Mouse (Mus musculus): Measurements from ENCODE around the gene Gas7. TPM values are rescaled to one million over a fixed set of nuclear protein-coding genes. Genes with fewer than 3 reads are reported as not detected.

Gas7 gene
- polyA plus RNA-seq, 1 experiment from 2014 or later = 27.0 TPM

- no peak overlapping the region for H3K4me3 ChIP-seq
- 84% methylated on average over 6 of the region's 6 CpGs for WGBS
- H3K27me3 ChIP-seq = no peaks in the 10 kb centered on the region
- no peak for ATAC-seq (ENCODE audit: insufficient number of reproducible peaks, low FRiP score, low TSS enrichment, low read depth)
- no peak overlapping the region for H3K9ac ChIP-seq
- peaks cover 9% of the 10 kb centered on the region for H3K4me1 ChIP-seq
- no peaks in the 10 kb centered on the region for H3K9me3 ChIP-seq
- H3K36me3 ChIP-seq = peaks cover 3% of the 10 kb centered on the region; the same call in 1 of the 2 replicates
- H3K27ac ChIP-seq = no peak overlapping the region
- no peak overlapping the region for H3K4me2 ChIP-seq
Observed at GRCm38 (mm10) chr11:67664918-67665317, 209.7 kb downstream of the Gas7 start.

GRCm38 (mm10) chr11:67666129-67666528 is 210.9 kb downstream of the Gas7 start:
- whole genome bisulfite sequencing = 84% methylated on average over 5 of the region's 5 CpGs
- Histone ChIP-seq H3K9ac (no peak overlapping the region), H3K4me3 (no peak overlapping the region), H3K27me3 (no peaks in the 10 kb centered on the region), H3K4me2 (no peak overlapping the region), H3K9me3 (no peaks in the 10 kb centered on the region), H3K27ac (no peak overlapping the region), H3K36me3 (peaks cover 3% of the 10 kb centered on the region; the same call in 1 of the 2 replicates), H3K4me1 (peaks cover 9% of the 10 kb centered on the region)
- no peak for ATAC-seq (ENCODE audit: insufficient number of reproducible peaks, low FRiP score, low TSS enrichment, low read depth)

GRCm38 (mm10) chr11:67667531-67668332 is 212.5 kb downstream of the Gas7 start:
- 76% methylated on average over 13 of the region's 13 CpGs for WGBS
- no peak overlapping the region for H3K4me3 ChIP-seq
- peaks cover 9% of the 10 kb centered on the region for H3K4me1 ChIP-seq
- no peaks in the 10 kb centered on the region for H3K9me3 ChIP-seq
- H3K27me3 ChIP-seq = no peaks in the 10 kb centered on the region
- no peak overlapping the region for H3K4me2 ChIP-seq
- no peak overlapping the region for H3K27ac ChIP-seq
- ATAC-seq (ENCODE audit: insufficient number of reproducible peaks, low FRiP score, low TSS enrichment, low read depth) = no peak
- no peaks in the 10 kb centered on the region for H3K36me3 ChIP-seq
- no peak overlapping the region for H3K9ac ChIP-seq

- Histone ChIP-seq H3K4me1 (peaks cover 9% of the 10 kb centered on the region), H3K4me2 (no peak overlapping the region), H3K27ac (no peak overlapping the region), H3K9ac (no peak overlapping the region), H3K9me3 (no peaks in the 10 kb centered on the region), H3K4me3 (no peak overlapping the region), H3K27me3 (no peaks in the 10 kb centered on the region), H3K36me3 (no peaks in the 10 kb centered on the region)
- 78% methylated on average over 3 of the region's 3 CpGs for WGBS
- no peak for ATAC-seq (ENCODE audit: insufficient number of reproducible peaks, low FRiP score, low TSS enrichment, low read depth)
Observed at GRCm38 (mm10) chr11:67668460-67669007, 213.3 kb downstream of the Gas7 start.

- Histone ChIP-seq H3K4me1 (peaks cover 9% of the 10 kb centered on the region), H3K36me3 (no peaks in the 10 kb centered on the region), H3K9me3 (no peaks in the 10 kb centered on the region), H3K9ac (no peak overlapping the region), H3K27ac (no peak overlapping the region), H3K27me3 (no peaks in the 10 kb centered on the region), H3K4me2 (no peak overlapping the region), H3K4me3 (no peak overlapping the region)
- no peak for ATAC-seq (ENCODE audit: insufficient number of reproducible peaks, low FRiP score, low TSS enrichment, low read depth)
- WGBS = 96% methylated on average over 6 of the region's 6 CpGs
Observed at GRCm38 (mm10) chr11:67670031-67670430, 214.8 kb downstream of the Gas7 start.

GRCm38 (mm10) chr11:67672140-67672539 is 216.9 kb downstream of the Gas7 start:
- no peak overlapping the region for H3K4me3 ChIP-seq
- H3K9ac ChIP-seq = no peak overlapping the region
- ATAC-seq (ENCODE audit: insufficient number of reproducible peaks, low FRiP score, low TSS enrichment, low read depth) = no peak
- H3K4me2 ChIP-seq = no peak overlapping the region
- no peaks in the 10 kb centered on the region for H3K27me3 ChIP-seq
- WGBS = 78% methylated on average over 5 of the region's 5 CpGs
- H3K27ac ChIP-seq = no peak overlapping the region
- H3K36me3 ChIP-seq = no peaks in the 10 kb centered on the region
- no peaks in the 10 kb centered on the region for H3K9me3 ChIP-seq
- peaks cover 9% of the 10 kb centered on the region for H3K4me1 ChIP-seq

- H3K27ac ChIP-seq = no peak overlapping the region
- no peak for ATAC-seq (ENCODE audit: insufficient number of reproducible peaks, low FRiP score, low TSS enrichment, low read depth)
- H3K4me2 ChIP-seq = no peak overlapping the region
- no peak overlapping the region for H3K9ac ChIP-seq
- no peaks in the 10 kb centered on the region for H3K4me1 ChIP-seq
- H3K27me3 ChIP-seq = no peaks in the 10 kb centered on the region
- H3K9me3 ChIP-seq = no peaks in the 10 kb centered on the region
- H3K36me3 ChIP-seq = no peaks in the 10 kb centered on the region
- 67% methylated on average over 12 of the region's 12 CpGs for WGBS
- no peak overlapping the region for H3K4me3 ChIP-seq
Observed at GRCm38 (mm10) chr11:67675562-67676540, 220.6 kb downstream of the Gas7 start.

GRCm38 (mm10) chr11:67679300-67679699 is 224.1 kb downstream of the Gas7 start:
- Histone ChIP-seq H3K27me3 (no peaks in the 10 kb centered on the region), H3K9me3 (no peaks in the 10 kb centered on the region), H3K36me3 (no peaks in the 10 kb centered on the region), H3K4me2 (no peak overlapping the region), H3K9ac (no peak overlapping the region), H3K27ac (no peak overlapping the region), H3K4me1 (no peaks in the 10 kb centered on the region), H3K4me3 (no peak overlapping the region)
- WGBS = 59% methylated on average over 5 of the region's 5 CpGs
- no peak for ATAC-seq (ENCODE audit: insufficient number of reproducible peaks, low FRiP score, low TSS enrichment, low read depth)

- Histone ChIP-seq H3K4me2 (no peak overlapping the region), H3K27me3 (no peaks in the 10 kb centered on the region), H3K4me1 (no peaks in the 10 kb centered on the region), H3K9ac (no peak overlapping the region), H3K36me3 (no peaks in the 10 kb centered on the region), H3K27ac (no peak overlapping the region), H3K9me3 (no peaks in the 10 kb centered on the region), H3K4me3 (no peak overlapping the region)
- ATAC-seq (ENCODE audit: insufficient number of reproducible peaks, low FRiP score, low TSS enrichment, low read depth) = no peak
- WGBS = 87% methylated on average over 2 of the region's 2 CpGs
Observed at GRCm38 (mm10) chr11:67679930-67680329, 224.7 kb downstream of the Gas7 start.

- Histone ChIP-seq H3K27ac (no peak overlapping the region), H3K9ac (no peak overlapping the region), H3K4me1 (no peaks in the 10 kb centered on the region), H3K9me3 (no peaks in the 10 kb centered on the region), H3K4me2 (no peak overlapping the region), H3K27me3 (no peaks in the 10 kb centered on the region), H3K4me3 (no peak overlapping the region), H3K36me3 (no peaks in the 10 kb centered on the region)
- ATAC-seq (ENCODE audit: insufficient number of reproducible peaks, low FRiP score, low TSS enrichment, low read depth) = no peak; the same call in 1 of the 2 replicates
- 85% methylated on average over 3 of the region's 3 CpGs for WGBS
Observed at GRCm38 (mm10) chr11:67681871-67682270, 226.6 kb downstream of the Gas7 start.

- H3K4me1 ChIP-seq = no peaks in the 10 kb centered on the region
- 86% methylated on average over 2 of the region's 2 CpGs for WGBS
- ATAC-seq (ENCODE audit: insufficient number of reproducible peaks, low FRiP score, low TSS enrichment, low read depth) = no peak
- H3K27me3 ChIP-seq = no peaks in the 10 kb centered on the region
- no peak overlapping the region for H3K27ac ChIP-seq
- no peaks in the 10 kb centered on the region for H3K9me3 ChIP-seq
- no peak overlapping the region for H3K9ac ChIP-seq
- H3K4me3 ChIP-seq = no peak overlapping the region
- H3K4me2 ChIP-seq = no peak overlapping the region
- no peaks in the 10 kb centered on the region for H3K36me3 ChIP-seq
Observed at GRCm38 (mm10) chr11:67686109-67686508, 230.9 kb downstream of the Gas7 start.
